Mouse (Mus musculus) limb, embryonic 12.5 days (tissue): ENCODE measurements at regions not wholly inside any gene's neighbourhood (a gene's known extent, or its start where the extent isn't known, plus 50 kb on each side); places are given as distances from the start of the nearest gene placed in this dataset.

Experiments
- ATAC-seq: fragments of 200-750 bp; cut with Nextera tagmentation; 2 replicates; pipeline ENCODE4 v1.8.0; 2017; ENCODE audit warnings: low read depth, moderate TSS enrichment; ENCODE audit not compliant: insufficient number of reproducible peaks, insufficient read depth, low FRiP score, low TSS enrichment
- H3K27ac ChIP-seq: fragments of 300-500 bp; sonication (generic); 2 replicates; pipeline ENCODE4 v1.5.1; 2016; ENCODE audit warnings: mild to moderate bottlenecking, moderate library complexity
- H3K27me3 ChIP-seq: fragments of 300-500 bp; sonication (generic); 2 replicates; pipeline ENCODE4 v1.6.1; 2016; ENCODE audit warnings: mild to moderate bottlenecking, moderate library complexity
- H3K36me3 ChIP-seq: fragments of 300-500 bp; sonication (generic); 2 replicates; pipeline ENCODE4 v1.6.1; 2016; ENCODE audit warnings: mild to moderate bottlenecking, moderate library complexity
- H3K4me1 ChIP-seq: fragments of 300-500 bp; sonication (generic); replicated peaks from 2 replicates; pipeline ENCODE4 v1.6.1; 2016
- H3K4me2 ChIP-seq: fragments of 300-500 bp; sonication (generic); 2 replicates; pipeline ENCODE4 v1.6.1; 2016; ENCODE audit warnings: mild to moderate bottlenecking, moderate library complexity
- H3K4me3 ChIP-seq: fragments of 300-500 bp; sonication (generic); replicated peaks from 2 replicates; pipeline ENCODE4 v1.5.1; 2016; ENCODE audit warnings: mild to moderate bottlenecking
- H3K9ac ChIP-seq: fragments of 300-500 bp; sonication (generic); replicated peaks from 2 replicates; pipeline ENCODE4 v1.6.1; 2016; ENCODE audit warnings: mild to moderate bottlenecking, moderate library complexity
- H3K9me3 ChIP-seq: fragments of 300-500 bp; sonication (generic); 2 replicates; pipeline ENCODE4 v1.6.1; 2016; ENCODE audit warnings: mild to moderate bottlenecking, moderate library complexity
- WGBS: fragments of 180-500 bp; shearing (Covaris S2); methylation state at CpG from one replicate; pipeline ENCODE4 v1.1.7; 2016; 5-methylcytosine and 5-hydroxymethylcytosine counted together

GRCm38 (mm10) chr12:54453343-54453742 is 203.0 kb downstream of the Sptssa start:
- no peak overlapping the region for H3K4me2 ChIP-seq
- 78% methylated on average over 4 of the region's 4 CpGs for WGBS
- H3K4me3 ChIP-seq = no peak overlapping the region
- H3K9me3 ChIP-seq = no peaks in the 10 kb centered on the region
- peaks cover 19% of the 10 kb centered on the region for H3K4me1 ChIP-seq
- no peaks in the 10 kb centered on the region for H3K36me3 ChIP-seq
- H3K27ac ChIP-seq = no peak overlapping the region
- no peak for ATAC-seq
- H3K9ac ChIP-seq = no peak overlapping the region
- H3K27me3 ChIP-seq = no peaks in the 10 kb centered on the region

- H3K4me1 ChIP-seq = peaks cover 30% of the 10 kb centered on the region
- no peak for ATAC-seq
- H3K4me2 ChIP-seq = no peak overlapping the region
- H3K36me3 ChIP-seq = no peaks in the 10 kb centered on the region
- H3K27me3 ChIP-seq = no peaks in the 10 kb centered on the region
- no peaks in the 10 kb centered on the region for H3K9me3 ChIP-seq
- H3K9ac ChIP-seq = no peak overlapping the region
- no peak overlapping the region for H3K4me3 ChIP-seq
- H3K27ac ChIP-seq = no peak overlapping the region
- 43% methylated on average over 10 of the region's 10 CpGs for WGBS
Measured at GRCm38 (mm10) chr12:54450369-54450768, 206.0 kb downstream of the Sptssa start.

GRCm38 (mm10) chr12:54448221-54448620 is 208.2 kb downstream of the Sptssa start:
- WGBS = 22% methylated on average over 2 of the region's 2 CpGs
- ATAC-seq = no peak
- Histone ChIP-seq H3K36me3 (no peaks in the 10 kb centered on the region), H3K27me3 (no peaks in the 10 kb centered on the region), H3K4me1 (peaks cover 22% of the 10 kb centered on the region), H3K4me3 (no peak overlapping the region), H3K9ac (no peak overlapping the region), H3K4me2 (no peak overlapping the region), H3K9me3 (no peaks in the 10 kb centered on the region), H3K27ac (no peak overlapping the region)

- H3K4me1 ChIP-seq = peaks cover 27% of the 10 kb centered on the region
- H3K36me3 ChIP-seq = no peaks in the 10 kb centered on the region
- H3K27me3 ChIP-seq = no peaks in the 10 kb centered on the region
- no peak for ATAC-seq
- no peak overlapping the region for H3K4me3 ChIP-seq
- H3K9me3 ChIP-seq = no peaks in the 10 kb centered on the region
- no peak overlapping the region for H3K4me2 ChIP-seq
- H3K27ac ChIP-seq = no peak overlapping the region
- no peak overlapping the region for H3K9ac ChIP-seq
- WGBS = 44% methylated on average over 3 of the region's 3 CpGs
Measured at GRCm38 (mm10) chr12:54447354-54447753, 209.0 kb downstream of the Sptssa start.

- no peaks in the 10 kb centered on the region for H3K36me3 ChIP-seq
- no peak for ATAC-seq
- no peak overlapping the region for H3K4me2 ChIP-seq
- no peaks in the 10 kb centered on the region for H3K9me3 ChIP-seq
- H3K4me1 ChIP-seq = peaks cover 29% of the 10 kb centered on the region
- WGBS = 85% methylated on average over 7 of the region's 7 CpGs
- H3K27ac ChIP-seq = no peak overlapping the region
- no peak overlapping the region for H3K4me3 ChIP-seq
- H3K27me3 ChIP-seq = no peaks in the 10 kb centered on the region
- H3K9ac ChIP-seq = no peak overlapping the region
Measured at GRCm38 (mm10) chr12:54446356-54446755, 210.0 kb downstream of the Sptssa start.

GRCm38 (mm10) chr12:54444416-54444815 is 212.0 kb downstream of the Sptssa start:
- H3K4me2 ChIP-seq = no peak overlapping the region
- WGBS = 55% methylated on average over 4 of the region's 4 CpGs
- H3K36me3 ChIP-seq = no peaks in the 10 kb centered on the region
- no peak overlapping the region for H3K27ac ChIP-seq
- H3K27me3 ChIP-seq = no peaks in the 10 kb centered on the region
- H3K9me3 ChIP-seq = no peaks in the 10 kb centered on the region
- H3K4me1 ChIP-seq = peaks cover 20% of the 10 kb centered on the region
- ATAC-seq = no peak
- no peak overlapping the region for H3K4me3 ChIP-seq
- no peak overlapping the region for H3K9ac ChIP-seq

GRCm38 (mm10) chr12:54443285-54443684 is 213.1 kb downstream of the Sptssa start:
- H3K27ac ChIP-seq = no peak overlapping the region
- no peaks in the 10 kb centered on the region for H3K9me3 ChIP-seq
- H3K4me1 ChIP-seq = peaks cover 18% of the 10 kb centered on the region
- H3K9ac ChIP-seq = no peak overlapping the region
- no peak overlapping the region for H3K4me2 ChIP-seq
- no peak for ATAC-seq
- H3K27me3 ChIP-seq = no peaks in the 10 kb centered on the region
- WGBS = 80% methylated on average over 2 of the region's 2 CpGs
- H3K4me3 ChIP-seq = no peak overlapping the region
- no peaks in the 10 kb centered on the region for H3K36me3 ChIP-seq

- no peak overlapping the region for H3K4me3 ChIP-seq
- WGBS = 58% methylated on average over 11 of the region's 11 CpGs
- 0 out of 2 replicates have a peak overlapping the region, but pooled peaks have one; percentile 4 for H3K27ac ChIP-seq
- ATAC-seq = no peak
- H3K9me3 ChIP-seq = no peaks in the 10 kb centered on the region
- no peaks in the 10 kb centered on the region for H3K36me3 ChIP-seq
- H3K9ac ChIP-seq = no peak overlapping the region
- 0 out of 2 replicates have a peak, but pooled peaks cover 10% of the 10 kb centered on the region for H3K4me1 ChIP-seq
- no peaks in the 10 kb centered on the region for H3K27me3 ChIP-seq
- H3K4me2 ChIP-seq = no peak overlapping the region
Measured at GRCm38 (mm10) chr12:54442408-54442807, 214.0 kb downstream of the Sptssa start.

GRCm38 (mm10) chr12:54440851-54441593 is 215.4 kb downstream of the Sptssa start:
- H3K4me2 ChIP-seq = no peak overlapping the region
- no peak overlapping the region for H3K27ac ChIP-seq
- 78% methylated on average over 6 of the region's 6 CpGs for WGBS
- ATAC-seq = no peak
- 0 out of 2 replicates have a peak, but pooled peaks cover 7% of the 10 kb centered on the region for H3K4me1 ChIP-seq
- H3K27me3 ChIP-seq = no peaks in the 10 kb centered on the region
- H3K9me3 ChIP-seq = no peaks in the 10 kb centered on the region
- H3K36me3 ChIP-seq = no peaks in the 10 kb centered on the region
- H3K4me3 ChIP-seq = no peak overlapping the region
- no peak overlapping the region for H3K9ac ChIP-seq

- Histone ChIP-seq H3K9ac (no peak overlapping the region), H3K4me2 (no peak overlapping the region), H3K4me1 (0 out of 2 replicates have a peak, but pooled peaks cover 7% of the 10 kb centered on the region), H3K9me3 (no peaks in the 10 kb centered on the region), H3K36me3 (no peaks in the 10 kb centered on the region), H3K27me3 (no peaks in the 10 kb centered on the region), H3K4me3 (no peak overlapping the region), H3K27ac (no peak overlapping the region)
- WGBS = 74% methylated on average over 4 of the region's 4 CpGs
- no peak for ATAC-seq
Measured at GRCm38 (mm10) chr12:54438793-54439192, 217.6 kb downstream of the Sptssa start.

GRCm38 (mm10) chr12:54425236-54425635 is 221.6 kb upstream of the Egln3 start:
- no peak overlapping the region for H3K27ac ChIP-seq
- no peaks in the 10 kb centered on the region for H3K27me3 ChIP-seq
- H3K9me3 ChIP-seq = no peaks in the 10 kb centered on the region
- H3K4me2 ChIP-seq = no peak overlapping the region
- H3K9ac ChIP-seq = no peak overlapping the region
- ATAC-seq = no peak
- 89% methylated on average over 6 of the region's 6 CpGs for WGBS
- no peaks in the 10 kb centered on the region for H3K4me1 ChIP-seq
- H3K36me3 ChIP-seq = no peaks in the 10 kb centered on the region
- no peak overlapping the region for H3K4me3 ChIP-seq

GRCm38 (mm10) chr12:54414829-54415228 is 211.2 kb upstream of the Egln3 start:
- no peak overlapping the region for H3K9ac ChIP-seq
- no peaks in the 10 kb centered on the region for H3K9me3 ChIP-seq
- H3K4me3 ChIP-seq = no peak overlapping the region
- ATAC-seq = no peak
- no peak overlapping the region for H3K4me2 ChIP-seq
- H3K27ac ChIP-seq = no peak overlapping the region
- WGBS = 50% methylated on average over 1 of the region's 1 CpGs
- no peaks in the 10 kb centered on the region for H3K36me3 ChIP-seq
- H3K27me3 ChIP-seq = no peaks in the 10 kb centered on the region
- H3K4me1 ChIP-seq = 0 out of 2 replicates have a peak, but pooled peaks cover 2% of the 10 kb centered on the region
